Mouse (Mus musculus) embryonic facial prominence, embryonic 15.5 days (tissue): ENCODE data around the gene Stk38l. TPM values are rescaled to one million over a fixed set of nuclear protein-coding genes. Genes with fewer than 3 reads are reported as not detected.

ENCODE experiments used
- ATAC-seq: fragments of 200-750 bp; cut with Nextera tagmentation; 2 replicates; pipeline ENCODE4 v1.8.0; 2017; ENCODE audit warnings: low read depth, moderate TSS enrichment; ENCODE audit not compliant: insufficient number of reproducible peaks, low FRiP score, low TSS enrichment
- H3K27ac ChIP-seq: fragments of 300-500 bp; sonication (generic); replicated peaks from 2 replicates; pipeline ENCODE4 v1.5.1; 2015; ENCODE audit warnings: mild to moderate bottlenecking, inconsistent platforms
- H3K27me3 ChIP-seq: fragments of 300-500 bp; sonication (generic); 2 replicates; pipeline ENCODE4 v1.6.1; 2015; ENCODE audit warnings: inconsistent platforms
- H3K36me3 ChIP-seq: fragments of 300-500 bp; sonication (generic); 2 replicates; pipeline ENCODE4 v1.6.1; 2015; ENCODE audit warnings: mild to moderate bottlenecking, inconsistent platforms
- H3K4me1 ChIP-seq: fragments of 300-500 bp; sonication (generic); 2 replicates; pipeline ENCODE4 v1.6.1; 2015; ENCODE audit warnings: inconsistent platforms
- H3K4me2 ChIP-seq: fragments of 300-500 bp; sonication (generic); replicated peaks from 2 replicates; pipeline ENCODE4 v1.6.1; 2015; ENCODE audit warnings: mild to moderate bottlenecking, inconsistent platforms
- H3K4me3 ChIP-seq: fragments of 300-500 bp; sonication (generic); replicated peaks from 2 replicates; pipeline ENCODE4 v1.5.1; 2015; ENCODE audit warnings: mild to moderate bottlenecking, inconsistent platforms
- H3K9ac ChIP-seq: fragments of 300-500 bp; sonication (generic); 2 replicates; pipeline ENCODE4 v1.6.1; 2015; ENCODE audit warnings: inconsistent platforms
- H3K9me3 ChIP-seq: fragments of 300-500 bp; sonication (generic); replicated peaks from 2 replicates; pipeline ENCODE4 v1.6.1; 2016; ENCODE audit warnings: inconsistent platforms
- WGBS: fragments of 180-500 bp; shearing (Covaris S2); methylation state at CpG from one replicate; pipeline ENCODE4 v1.1.7; 2015; 5-methylcytosine and 5-hydroxymethylcytosine counted together
- polyA plus RNA-seq: library from polyadenylated mRNA; unstranded; fragments of >200 nt; fragmentation: Nextera tagmentation; extraction: Ambion mirVana; gene quantifications from 2 replicates; pipeline ENCODE4 v1.2.1, GENCODE M21; 2015

Stk38l gene
- polyA plus RNA-seq, result 16.7 and 16.9 TPM in 2 replicates

GRCm38 (mm10) chr6:146724581-146725383, at the start of gene Stk38l:
Gene Stk38l, plus strand, starts transcription at chr6:146724995.
- peak within 1 kb of the TSS; percentile 89 for H3K4me3 ChIP-seq
- 0 out of 2 replicates have a peak, but pooled peaks cover 6% of the 10 kb centered on the region for H3K4me1 ChIP-seq
- peak within 1 kb of the TSS; percentile 88 for H3K27ac ChIP-seq
- H3K36me3 ChIP-seq, result no peaks in the 10 kb centered on the region
- H3K4me2 ChIP-seq, result peak within 1 kb of the TSS; percentile 65
- peak within 1 kb of the TSS; percentile 77 for H3K9ac ChIP-seq
- no peaks in the 10 kb centered on the region for H3K27me3 ChIP-seq
- WGBS, result 2% methylated on average over 69 of the region's 87 CpGs
- H3K9me3 ChIP-seq, result no peaks in the 10 kb centered on the region
- peak; percentile 94 for ATAC-seq

GRCm38 (mm10) chr6:146676904-146677303, 47.9 kb upstream of the Stk38l start:
- Histone ChIP-seq H3K27ac (no peak overlapping the region), H3K4me3 (no peak overlapping the region), H3K9ac (no peak overlapping the region), H3K4me1 (no peaks in the 10 kb centered on the region), H3K36me3 (no peaks in the 10 kb centered on the region), H3K4me2 (no peak overlapping the region), H3K9me3 (no peaks in the 10 kb centered on the region), H3K27me3 (no peaks in the 10 kb centered on the region)
- WGBS, result 77% methylated on average over 10 of the region's 10 CpGs
- ATAC-seq, result no peak

- Histone ChIP-seq H3K4me1 (no peaks in the 10 kb centered on the region), H3K9me3 (no peaks in the 10 kb centered on the region), H3K36me3 (no peaks in the 10 kb centered on the region), H3K27me3 (no peaks in the 10 kb centered on the region), H3K4me3 (no peak overlapping the region), H3K9ac (no peak overlapping the region), H3K4me2 (no peak overlapping the region), H3K27ac (no peak overlapping the region)
- ATAC-seq, result no peak
- WGBS, result 79% methylated on average over 10 of the region's 10 CpGs
Measured at GRCm38 (mm10) chr6:146678136-146679070, 46.4 kb upstream of the Stk38l start.

GRCm38 (mm10) chr6:146683881-146684280, 40.9 kb upstream of the Stk38l start:
- Histone ChIP-seq H3K4me1 (no peaks in the 10 kb centered on the region), H3K9ac (no peak overlapping the region), H3K9me3 (no peaks in the 10 kb centered on the region), H3K4me3 (no peak overlapping the region), H3K36me3 (no peaks in the 10 kb centered on the region), H3K27ac (no peak overlapping the region), H3K27me3 (no peaks in the 10 kb centered on the region), H3K4me2 (no peak overlapping the region)
- no peak for ATAC-seq
- 72% methylated on average over 4 of the region's 4 CpGs for WGBS

- H3K4me1 ChIP-seq, result no peaks in the 10 kb centered on the region
- no peak overlapping the region for H3K4me2 ChIP-seq
- WGBS, result 72% methylated on average over 17 of the region's 17 CpGs
- ATAC-seq, result no peak
- no peaks in the 10 kb centered on the region for H3K36me3 ChIP-seq
- no peaks in the 10 kb centered on the region for H3K27me3 ChIP-seq
- no peaks in the 10 kb centered on the region for H3K9me3 ChIP-seq
- no peak overlapping the region for H3K9ac ChIP-seq
- H3K27ac ChIP-seq, result no peak overlapping the region
- H3K4me3 ChIP-seq, result no peak overlapping the region
Measured at GRCm38 (mm10) chr6:146685781-146686308, 39.0 kb upstream of the Stk38l start.

- no peaks in the 10 kb centered on the region for H3K4me1 ChIP-seq
- 72% methylated on average over 5 of the region's 5 CpGs for WGBS
- no peaks in the 10 kb centered on the region for H3K9me3 ChIP-seq
- no peak for ATAC-seq
- H3K27ac ChIP-seq, result no peak overlapping the region
- H3K4me3 ChIP-seq, result no peak overlapping the region
- no peak overlapping the region for H3K4me2 ChIP-seq
- no peaks in the 10 kb centered on the region for H3K36me3 ChIP-seq
- H3K27me3 ChIP-seq, result no peaks in the 10 kb centered on the region
- H3K9ac ChIP-seq, result no peak overlapping the region
Measured at GRCm38 (mm10) chr6:146686463-146687196, 38.2 kb upstream of the Stk38l start.

- H3K4me2 ChIP-seq, result no peak overlapping the region
- 80% methylated on average over 7 of the region's 7 CpGs for WGBS
- no peaks in the 10 kb centered on the region for H3K9me3 ChIP-seq
- H3K36me3 ChIP-seq, result no peaks in the 10 kb centered on the region
- H3K4me1 ChIP-seq, result no peaks in the 10 kb centered on the region
- no peak for ATAC-seq
- H3K27ac ChIP-seq, result no peak overlapping the region
- H3K4me3 ChIP-seq, result no peak overlapping the region
- H3K27me3 ChIP-seq, result no peaks in the 10 kb centered on the region
- H3K9ac ChIP-seq, result no peak overlapping the region
Measured at GRCm38 (mm10) chr6:146688010-146688409, 36.8 kb upstream of the Stk38l start.

- no peak overlapping the region for H3K27ac ChIP-seq
- no peak overlapping the region for H3K4me3 ChIP-seq
- no peaks in the 10 kb centered on the region for H3K4me1 ChIP-seq
- H3K9me3 ChIP-seq, result no peaks in the 10 kb centered on the region
- H3K4me2 ChIP-seq, result no peak overlapping the region
- H3K9ac ChIP-seq, result no peak overlapping the region
- no peaks in the 10 kb centered on the region for H3K36me3 ChIP-seq
- no peaks in the 10 kb centered on the region for H3K27me3 ChIP-seq
- no peak for ATAC-seq
- 69% methylated on average over 5 of the region's 5 CpGs for WGBS
Measured at GRCm38 (mm10) chr6:146688861-146689260, 35.9 kb upstream of the Stk38l start.

- ATAC-seq, result no peak
Measured at GRCm38 (mm10) chr6:146697767-146698166, 27.0 kb upstream of the Stk38l start.

GRCm38 (mm10) chr6:146698376-146698775, 26.4 kb upstream of the Stk38l start:
- no peaks in the 10 kb centered on the region for H3K36me3 ChIP-seq
- no peaks in the 10 kb centered on the region for H3K9me3 ChIP-seq
- no peak overlapping the region for H3K9ac ChIP-seq
- H3K4me3 ChIP-seq, result no peak overlapping the region
- 84% methylated on average over 4 of the region's 4 CpGs for WGBS
- H3K27me3 ChIP-seq, result no peaks in the 10 kb centered on the region
- no peak overlapping the region for H3K27ac ChIP-seq
- H3K4me1 ChIP-seq, result no peaks in the 10 kb centered on the region
- H3K4me2 ChIP-seq, result no peak overlapping the region
- no peak for ATAC-seq

More at GRCm38 (mm10) chr6:146697767-146698166, 27.0 kb upstream of the Stk38l start:
- no peak overlapping the region for H3K4me3 ChIP-seq
- H3K4me2 ChIP-seq, result no peak overlapping the region
- no peak overlapping the region for H3K9ac ChIP-seq
- H3K4me1 ChIP-seq, result no peaks in the 10 kb centered on the region
- H3K27me3 ChIP-seq, result no peaks in the 10 kb centered on the region
- no peak overlapping the region for H3K27ac ChIP-seq
- no peaks in the 10 kb centered on the region for H3K36me3 ChIP-seq
- H3K9me3 ChIP-seq, result no peaks in the 10 kb centered on the region
- 72% methylated on average over 5 of the region's 5 CpGs for WGBS
